Mouse (Mus musculus): ENCODE results near the gene H2-Oa. TPM values are rescaled to one million over a fixed set of nuclear protein-coding genes. Genes with fewer than 3 reads are reported as not detected.

H2-Oa gene
- polyA plus RNA-seq, 1 experiment from 2014 or later, result 1.1 TPM

DNA sequence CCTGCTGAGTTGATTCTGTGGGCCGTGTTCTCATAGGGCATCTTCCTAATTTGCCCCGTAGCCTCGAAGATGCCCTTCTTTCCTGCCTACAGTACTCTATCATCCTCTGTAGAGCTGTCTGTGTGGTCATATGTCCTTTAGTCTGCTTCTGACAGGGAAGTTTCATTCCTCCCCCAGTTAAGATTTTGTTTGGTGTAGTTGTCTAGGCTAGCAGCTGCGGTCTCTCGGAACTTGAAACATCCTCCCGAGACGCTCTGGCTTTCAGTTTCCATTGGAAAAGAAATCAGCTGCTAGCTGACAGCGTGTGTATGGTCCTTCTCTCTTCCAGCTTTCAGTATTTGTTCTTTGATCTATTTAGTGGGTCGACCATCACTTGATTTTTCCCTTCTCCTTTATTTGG, 12.7 kb downstream of the H2-Oa start:
- ATAC-seq (replicated peaks; ENCODE audit: low FRiP score, low TSS enrichment, low read depth), result no peak
- Histone ChIP-seq H3K4me2 (ENCODE audit: low read length) (no peak overlapping the region), H3K36me3 (ENCODE audit: control insufficient read depth, insufficient read depth, low read length) (peaks cover 9% of the 10 kb centered on the region; the same call in 1 of the 2 replicates), H3K27ac (ENCODE audit: low read depth) (no peak overlapping the region), H3K27me3 (replicated peaks; ENCODE audit: control insufficient read depth, insufficient read depth, low read length) (no peaks in the 10 kb centered on the region), H3K4me3 (ENCODE audit: low read depth, low read length) (no peak overlapping the region), H3K9me3 (ENCODE audit: control insufficient read depth, low read length) (no peaks in the 10 kb centered on the region), H3K9ac (ENCODE audit: low read length) (no peak overlapping the region), H3K4me1 (replicated peaks; ENCODE audit: control insufficient read depth, insufficient read depth, low read length) (0 out of 2 replicates have a peak, but pooled peaks cover under 1% of the 10 kb centered on the region)
- no peak for DNase-seq (ENCODE audit: low spot score)
- 71% methylated on average over 9 of the region's 9 CpGs for WGBS

DNA sequence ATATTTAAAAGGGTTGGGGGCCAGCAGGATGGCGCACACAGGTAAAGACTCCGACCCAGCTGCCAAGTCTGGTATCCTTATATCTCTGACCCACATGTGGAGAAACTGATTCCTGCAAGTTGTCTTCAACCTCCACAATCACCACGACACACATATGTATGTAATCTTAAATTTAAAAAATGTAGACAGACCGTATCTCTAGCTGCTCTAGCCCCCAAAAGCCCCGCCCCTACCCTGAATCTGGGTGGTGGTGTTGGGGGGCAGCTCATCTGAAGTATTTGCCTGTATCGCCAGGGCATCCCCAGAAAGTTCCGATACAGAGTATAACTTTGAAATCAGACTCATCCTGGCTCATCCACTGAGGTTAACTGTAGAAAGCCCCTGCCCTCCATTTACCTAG, 14.4 kb downstream of the H2-Oa start:
- ATAC-seq (replicated peaks; ENCODE audit: low FRiP score, low TSS enrichment, low read depth), result no peak
- 93% methylated on average over 7 of the region's 7 CpGs for WGBS

DNA sequence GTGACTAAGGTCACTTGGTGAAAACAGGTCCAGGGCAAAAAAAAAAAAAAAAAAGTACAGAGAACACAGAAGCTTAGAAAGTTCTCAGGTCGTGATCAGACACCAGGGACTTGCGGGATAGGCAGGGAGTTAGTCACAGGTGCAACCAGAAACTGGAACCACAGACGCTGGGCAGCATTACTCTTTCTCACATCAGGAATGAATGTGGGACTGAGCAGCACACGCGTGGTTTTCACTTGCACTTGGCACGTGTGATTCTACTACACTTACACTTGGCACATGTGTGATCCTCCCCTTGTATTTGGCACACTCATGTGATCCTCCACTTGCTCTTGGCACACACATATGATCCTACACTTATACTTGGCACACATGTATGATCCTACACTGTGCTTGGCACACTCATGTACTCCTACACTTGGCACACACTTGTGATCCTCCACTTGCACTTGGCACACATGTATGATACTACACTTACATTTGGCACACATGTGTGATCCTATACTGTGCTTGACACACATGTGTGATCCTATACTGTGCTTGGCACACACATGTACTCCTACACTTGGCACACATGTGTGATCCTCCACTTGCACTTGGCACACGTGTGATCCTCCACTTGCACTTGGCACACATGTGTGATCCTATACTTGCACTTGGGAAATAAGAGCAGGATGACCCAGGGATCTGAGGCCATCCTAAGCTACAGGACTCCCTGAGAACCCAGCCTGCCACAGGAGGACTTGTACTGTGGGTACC, 15.1 kb downstream of the H2-Oa start:
- no peaks in the 10 kb centered on the region for H3K27me3 ChIP-seq (replicated peaks; ENCODE audit: control insufficient read depth, insufficient read depth, low read length)
- WGBS, result 84% methylated on average over 7 of the region's 7 CpGs
- no peaks in the 10 kb centered on the region for H3K4me1 ChIP-seq (replicated peaks; ENCODE audit: control insufficient read depth, insufficient read depth, low read length)
- H3K4me2 ChIP-seq (ENCODE audit: low read length), result no peak overlapping the region
- H3K9ac ChIP-seq (ENCODE audit: low read length), result no peak overlapping the region
- H3K9me3 ChIP-seq (ENCODE audit: control insufficient read depth, low read length), result no peaks in the 10 kb centered on the region
- H3K27ac ChIP-seq (ENCODE audit: low read depth), result no peak overlapping the region
- DNase-seq (ENCODE audit: low spot score) (no peak), ATAC-seq (replicated peaks; ENCODE audit: low FRiP score, low TSS enrichment, low read depth) (no peak; the same call in 1 of the 2 replicates)
- H3K4me3 ChIP-seq (ENCODE audit: low read depth, low read length), result no peak overlapping the region
- H3K36me3 ChIP-seq (ENCODE audit: control insufficient read depth, insufficient read depth, low read length), result peaks cover 33% of the 10 kb centered on the region

More for the DNA sequence above, 14.4 kb downstream of the H2-Oa start:
- Histone ChIP-seq H3K4me2 (ENCODE audit: low read length) (no peak overlapping the region), H3K27ac (ENCODE audit: low read depth) (no peak overlapping the region), H3K9ac (ENCODE audit: low read length) (no peak overlapping the region), H3K4me3 (ENCODE audit: low read depth, low read length) (no peak overlapping the region), H3K9me3 (ENCODE audit: control insufficient read depth, low read length) (no peaks in the 10 kb centered on the region), H3K27me3 (replicated peaks; ENCODE audit: control insufficient read depth, insufficient read depth, low read length) (no peaks in the 10 kb centered on the region), H3K36me3 (ENCODE audit: control insufficient read depth, insufficient read depth, low read length) (peaks cover 26% of the 10 kb centered on the region), H3K4me1 (replicated peaks; ENCODE audit: control insufficient read depth, insufficient read depth, low read length) (no peaks in the 10 kb centered on the region)
- DNase-seq (ENCODE audit: low spot score), result no peak

DNA sequence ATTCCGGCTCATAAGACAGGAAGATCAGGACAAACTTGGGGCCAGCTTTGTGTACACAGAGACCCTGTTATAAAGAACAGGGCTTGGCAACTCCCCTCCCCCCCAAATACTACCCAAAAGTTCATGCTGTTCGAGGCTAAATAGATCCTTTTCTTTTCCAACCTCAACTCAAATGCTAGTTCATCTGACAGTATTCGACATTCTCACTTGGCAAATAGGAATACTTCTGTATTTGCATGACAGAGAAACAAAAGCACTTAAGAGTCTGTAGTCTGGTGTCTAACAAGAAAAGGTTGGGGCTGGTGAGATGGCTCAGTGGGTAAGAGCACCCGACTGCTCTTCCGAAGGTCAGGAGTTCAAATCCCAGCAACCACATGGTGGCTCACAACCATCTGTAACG, 16.3 kb downstream of the H2-Oa start:
- peaks cover 45% of the 10 kb centered on the region for H3K36me3 ChIP-seq (ENCODE audit: control insufficient read depth, insufficient read depth, low read length)
- H3K9ac ChIP-seq (ENCODE audit: low read length), result no peak overlapping the region
- H3K27me3 ChIP-seq (replicated peaks; ENCODE audit: control insufficient read depth, insufficient read depth, low read length), result no peaks in the 10 kb centered on the region
- 81% methylated on average over 5 of the region's 6 CpGs for whole genome bisulfite sequencing
- H3K27ac ChIP-seq (ENCODE audit: low read depth), result no peak overlapping the region
- ATAC-seq (replicated peaks; ENCODE audit: low FRiP score, low TSS enrichment, low read depth) (no peak), DNase-seq (ENCODE audit: low spot score) (no peak)
- no peaks in the 10 kb centered on the region for H3K9me3 ChIP-seq (ENCODE audit: control insufficient read depth, low read length)
- H3K4me1 ChIP-seq (replicated peaks; ENCODE audit: control insufficient read depth, insufficient read depth, low read length), result no peaks in the 10 kb centered on the region
- H3K4me2 ChIP-seq (ENCODE audit: low read length), result no peak overlapping the region
- no peak overlapping the region for H3K4me3 ChIP-seq (ENCODE audit: low read depth, low read length)

DNA sequence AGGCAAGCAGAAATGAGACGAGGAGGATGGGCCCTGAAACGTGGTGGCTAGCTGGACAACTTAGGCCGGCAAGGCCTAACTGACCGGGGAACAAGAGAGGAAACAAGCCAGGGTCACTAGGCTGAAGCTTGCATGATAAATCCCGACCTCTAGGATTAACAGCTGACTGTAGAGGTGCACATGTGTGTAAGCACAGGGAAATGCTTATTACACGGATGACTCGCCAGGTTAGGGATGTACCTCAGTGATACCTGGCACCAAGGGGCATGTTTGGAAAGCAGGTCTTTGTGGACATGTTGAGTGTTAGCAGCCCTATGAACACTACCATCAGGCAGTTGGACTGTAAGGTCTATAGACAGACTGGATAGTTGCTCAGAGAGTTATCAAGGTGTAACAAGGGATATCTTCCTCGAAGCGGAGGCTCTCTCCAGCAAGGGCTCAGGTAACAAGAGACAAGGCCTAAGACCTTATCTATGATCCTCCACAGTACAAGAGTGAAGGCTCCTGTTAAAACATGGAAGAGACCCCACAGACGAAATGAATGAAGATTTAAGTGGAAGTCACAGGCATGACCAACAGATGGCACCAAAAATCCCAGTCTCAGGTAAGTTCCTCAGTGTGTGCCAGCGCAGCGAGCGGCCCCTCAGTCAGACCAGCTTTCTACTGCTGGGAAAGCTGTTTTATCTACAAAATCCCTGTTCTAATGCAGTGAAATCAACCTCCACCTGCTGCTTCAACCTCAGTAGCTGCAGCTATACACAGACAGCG, 17.1 kb downstream of the H2-Oa start:
- DNase-seq (ENCODE audit: low spot score) (no peak), ATAC-seq (replicated peaks; ENCODE audit: low FRiP score, low TSS enrichment, low read depth) (peak; percentile 20; the same call in 1 of the 2 replicates)
- Histone ChIP-seq H3K27me3 (replicated peaks; ENCODE audit: control insufficient read depth, insufficient read depth, low read length) (no peaks in the 10 kb centered on the region), H3K4me3 (ENCODE audit: low read depth, low read length) (no peak overlapping the region), H3K36me3 (ENCODE audit: control insufficient read depth, insufficient read depth, low read length) (peaks cover 53% of the 10 kb centered on the region), H3K9ac (ENCODE audit: low read length) (no peak overlapping the region), H3K9me3 (ENCODE audit: control insufficient read depth, low read length) (no peaks in the 10 kb centered on the region), H3K4me2 (ENCODE audit: low read length) (no peak overlapping the region), H3K27ac (ENCODE audit: low read depth) (no peak overlapping the region), H3K4me1 (replicated peaks; ENCODE audit: control insufficient read depth, insufficient read depth, low read length) (no peaks in the 10 kb centered on the region)
- 75% methylated on average over 14 of the region's 14 CpGs for WGBS

DNA sequence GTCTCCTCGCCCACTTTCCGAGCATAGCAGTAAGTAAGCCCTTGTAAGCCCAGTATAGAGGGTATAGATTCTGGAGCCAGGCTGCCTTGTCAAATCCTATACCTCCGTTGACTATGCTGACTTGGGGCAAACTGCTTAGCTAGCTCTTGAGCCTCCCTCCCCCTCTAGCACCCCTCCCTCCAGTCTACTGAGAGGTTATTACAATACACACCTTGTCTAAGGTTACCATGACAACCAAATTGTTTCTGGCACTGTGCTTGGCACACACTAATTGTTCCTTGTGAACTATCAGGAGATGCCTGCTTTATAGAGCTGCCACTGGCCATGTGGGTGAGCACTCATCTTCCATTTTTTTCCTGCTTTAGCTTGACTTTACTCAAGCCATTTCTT, 17.7 kb downstream of the H2-Oa start:
- ATAC-seq (replicated peaks; ENCODE audit: low FRiP score, low TSS enrichment, low read depth), result peak; percentile 16; the same call in 1 of the 2 replicates
- Histone ChIP-seq H3K4me3 (ENCODE audit: low read depth, low read length) (no peak overlapping the region), H3K27me3 (replicated peaks; ENCODE audit: control insufficient read depth, insufficient read depth, low read length) (no peaks in the 10 kb centered on the region), H3K9ac (ENCODE audit: low read length) (no peak overlapping the region), H3K9me3 (ENCODE audit: control insufficient read depth, low read length) (no peaks in the 10 kb centered on the region), H3K4me1 (replicated peaks; ENCODE audit: control insufficient read depth, insufficient read depth, low read length) (no peaks in the 10 kb centered on the region), H3K27ac (ENCODE audit: low read depth) (no peak overlapping the region), H3K36me3 (ENCODE audit: control insufficient read depth, insufficient read depth, low read length) (peaks cover 58% of the 10 kb centered on the region), H3K4me2 (ENCODE audit: low read length) (no peak overlapping the region)
- no peak for DNase-seq (ENCODE audit: low spot score)
- WGBS, result 66% methylated on average over 3 of the region's 3 CpGs

DNA sequence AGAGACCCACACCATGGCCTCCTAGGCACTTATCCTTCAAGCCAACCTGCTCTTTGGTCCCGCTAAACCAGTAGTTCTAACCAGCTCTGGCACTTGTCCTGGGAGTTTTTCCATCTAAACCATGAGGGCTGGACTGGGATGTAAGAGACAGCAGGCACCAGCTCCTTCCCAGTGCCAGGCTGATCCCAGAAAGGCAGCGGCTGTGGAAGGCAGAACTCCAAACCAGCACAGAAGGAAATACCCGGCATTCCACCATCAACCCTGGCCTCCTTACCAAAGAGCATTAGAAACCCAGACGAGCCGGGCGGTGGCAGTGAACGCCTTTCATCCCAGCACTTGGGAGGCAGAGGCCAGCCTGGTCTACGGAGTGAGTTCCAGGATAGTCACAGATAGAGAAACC, 18.2 kb downstream of the H2-Oa start:
- no peak overlapping the region for H3K4me2 ChIP-seq (ENCODE audit: low read length)
- DNase-seq (ENCODE audit: low spot score) (no peak), ATAC-seq (replicated peaks; ENCODE audit: low FRiP score, low TSS enrichment, low read depth) (no peak)
- WGBS, result 71% methylated on average over 8 of the region's 8 CpGs
- H3K27me3 ChIP-seq (replicated peaks; ENCODE audit: control insufficient read depth, insufficient read depth, low read length), result no peaks in the 10 kb centered on the region
- H3K27ac ChIP-seq (ENCODE audit: low read depth), result no peak overlapping the region
- no peaks in the 10 kb centered on the region for H3K9me3 ChIP-seq (ENCODE audit: control insufficient read depth, low read length)
- no peak overlapping the region for H3K9ac ChIP-seq (ENCODE audit: low read length)
- no peak overlapping the region for H3K4me3 ChIP-seq (ENCODE audit: low read depth, low read length)
- H3K4me1 ChIP-seq (replicated peaks; ENCODE audit: control insufficient read depth, insufficient read depth, low read length), result 0 out of 2 replicates have a peak, but pooled peaks cover 2% of the 10 kb centered on the region
- peaks cover 64% of the 10 kb centered on the region for H3K36me3 ChIP-seq (ENCODE audit: control insufficient read depth, insufficient read depth, low read length)

DNA sequence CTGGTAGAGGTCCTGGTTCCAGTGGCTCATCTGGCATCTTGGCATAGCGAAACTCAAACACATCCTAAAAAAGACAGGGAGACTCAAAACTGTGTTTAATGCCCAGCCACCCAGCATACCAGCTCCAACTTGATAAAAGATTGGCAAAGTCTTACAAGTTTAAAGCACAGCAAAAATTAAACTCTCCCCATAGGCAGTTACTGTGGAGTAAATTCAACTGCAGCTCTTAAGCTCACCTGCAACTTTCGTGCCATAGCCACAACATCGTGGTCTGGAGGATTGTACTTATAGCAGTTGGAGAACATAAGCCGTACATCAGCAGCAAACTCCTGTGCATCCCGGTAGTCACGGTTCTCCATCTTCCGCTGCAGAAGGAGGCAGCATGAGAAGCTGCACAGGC, 22.0 kb downstream of the H2-Oa start:
- peaks cover 97% of the 10 kb centered on the region for H3K36me3 ChIP-seq (ENCODE audit: control insufficient read depth, insufficient read depth, low read length)
- ATAC-seq (replicated peaks; ENCODE audit: low FRiP score, low TSS enrichment, low read depth), result no peak
- DNase-seq (ENCODE audit: low spot score), result no peak
- H3K4me2 ChIP-seq (ENCODE audit: low read length), result no peak overlapping the region
- WGBS, result 89% methylated on average over 7 of the region's 7 CpGs
- H3K4me3 ChIP-seq (ENCODE audit: low read depth, low read length), result no peak overlapping the region
- H3K27me3 ChIP-seq (replicated peaks; ENCODE audit: control insufficient read depth, insufficient read depth, low read length), result no peaks in the 10 kb centered on the region
- H3K9me3 ChIP-seq (ENCODE audit: control insufficient read depth, low read length), result no peaks in the 10 kb centered on the region
- no peak overlapping the region for H3K27ac ChIP-seq (ENCODE audit: low read depth)
- peaks cover 9% of the 10 kb centered on the region for H3K4me1 ChIP-seq (replicated peaks; ENCODE audit: control insufficient read depth, insufficient read depth, low read length)
- no peak overlapping the region for H3K9ac ChIP-seq (ENCODE audit: low read length)

Measured in intestine, embryonic 14.5 days (tissue).